8 mouse cellular contexts compared by ENCODE assay signal in the genomic region with DNA sequence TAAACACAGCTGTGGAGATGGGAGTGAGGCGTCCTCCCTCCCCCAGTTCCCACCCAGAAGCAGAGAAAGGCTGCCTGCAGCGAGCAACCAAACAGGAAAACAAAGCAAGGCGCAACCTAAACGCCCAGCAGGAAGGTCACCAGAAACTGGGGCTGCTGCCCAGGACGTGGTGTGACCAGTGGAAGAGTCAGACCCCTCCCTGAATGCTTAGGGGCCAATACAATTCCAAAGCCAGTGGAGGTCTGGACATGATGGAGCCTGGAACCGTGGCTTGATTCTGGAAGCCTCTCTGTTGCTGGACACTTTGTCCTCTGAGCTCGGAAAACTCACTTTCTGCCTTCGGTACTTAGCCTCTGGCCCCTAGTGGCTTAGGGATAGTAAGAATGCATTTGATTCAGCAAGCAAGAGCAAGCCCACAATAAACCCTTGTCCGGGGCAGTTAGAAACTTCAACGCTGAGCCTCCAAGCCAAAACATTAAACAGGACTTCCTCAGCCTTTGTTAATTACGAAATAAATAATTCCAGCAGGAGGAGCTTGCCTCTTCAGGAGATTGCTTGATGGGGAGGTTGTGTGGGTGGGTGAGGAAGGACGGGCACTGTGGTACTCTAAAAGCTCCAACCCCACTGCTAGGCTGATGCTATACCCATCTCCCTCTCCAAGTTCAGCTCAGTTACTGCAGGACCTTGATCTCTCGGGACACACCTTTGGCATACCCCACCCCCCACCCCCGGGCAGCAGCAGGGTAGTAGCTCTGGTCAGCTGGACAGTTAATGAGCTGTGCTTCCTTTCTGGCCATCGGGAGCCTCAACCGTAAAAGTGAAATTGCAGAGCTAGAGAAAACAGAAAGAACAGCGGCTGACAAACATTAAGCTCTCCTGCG. TPM values are rescaled to one million over a fixed set of nuclear protein-coding genes. Genes with fewer than 3 reads are reported as not detected.
DNase-seq lines count a peak whose midpoint lies in the region; ATAC-seq and TF ChIP-seq lines count a peak whose summit lies in the region.

No protein-coding gene starts in this region.

- H3K4me3 ChIP-seq in spleen, adult 2 months (ENCODE audit: extremely low read depth, insufficient read depth, insufficient read length): peak overlapping the region; percentile 10; the same call in 1 of the 2 replicates
- no peak overlapping the region for H3K4me3 ChIP-seq in forebrain, embryonic 12.5 days (replicated peaks)
- peak overlapping the region; percentile 82 for H3K4me3 ChIP-seq in megakaryocyte, embryonic 14.5 days (replicated peaks)

- H3K9me3 ChIP-seq in forebrain, embryonic 12.5 days: no peaks in the 10 kb centered on the region
- peaks cover 1% of the 10 kb centered on the region for H3K9me3 ChIP-seq in megakaryocyte, embryonic 14.5 days

- H3K4me2 ChIP-seq in forebrain, embryonic 12.5 days: peak overlapping the region; percentile 8; the same call in 1 of the 2 replicates

- H3K36me3 ChIP-seq in spleen, adult 2 months (ENCODE audit: control insufficient read depth, insufficient read depth, low read length): no peaks in the 10 kb centered on the region
- no peaks in the 10 kb centered on the region for H3K36me3 ChIP-seq in forebrain, embryonic 12.5 days (replicated peaks)
- no peaks in the 10 kb centered on the region for H3K36me3 ChIP-seq in megakaryocyte, embryonic 14.5 days (replicated peaks; ENCODE audit: low read length)

- no peak for ATAC-seq in forebrain, embryonic 12.5 days (ENCODE audit: low FRiP score)

- no peak for TF ChIP-seq CTCF in spleen, adult 2 months (IDR thresholded peaks at IDR 0.05; ENCODE audit: extremely low read depth, insufficient read depth, insufficient read length, insufficient replicate concordance)

- DNase-seq in spleen, adult 2 months (ENCODE audit: low read depth in 1 of 2, low spot score in 2 of 2): no peak
- no peak for DNase-seq in spleen, adult 12 weeks (ENCODE audit: low spot score)
- peak; percentile 88 for DNase-seq in heart, postnatal 25 days (ENCODE audit: low spot score)
- peak; percentile 73 to 81 for DNase-seq in kidney, postnatal 4 days
- DNase-seq in thymus, postnatal 25 days: no peak
- DNase-seq in cerebellum, adult 11 months: no peak

- peaks cover 3% of the 10 kb centered on the region; the same call in 1 of the 2 replicates for H3K4me1 ChIP-seq in spleen, adult 2 months (ENCODE audit: control insufficient read depth, insufficient read depth, insufficient read length)
- H3K4me1 ChIP-seq in forebrain, embryonic 12.5 days: peaks cover 23% of the 10 kb centered on the region
- H3K4me1 ChIP-seq in megakaryocyte, embryonic 14.5 days: peaks cover 33% of the 10 kb centered on the region

- H3K27me3 ChIP-seq in spleen, adult 2 months (ENCODE audit: control insufficient read depth, insufficient read depth, low read length): no peaks in the 10 kb centered on the region
- H3K27me3 ChIP-seq in forebrain, embryonic 12.5 days: peaks cover 15% of the 10 kb centered on the region
- H3K27me3 ChIP-seq in megakaryocyte, embryonic 14.5 days (replicated peaks): peaks cover 69% of the 10 kb centered on the region

- H3K27ac ChIP-seq in spleen, adult 2 months (ENCODE audit: insufficient read depth, low read length): peak overlapping the region; percentile 52
- 0 out of 2 replicates have a peak overlapping the region, but pooled peaks have one; percentile 25 for H3K27ac ChIP-seq in forebrain, embryonic 12.5 days

- intact Hi-C loops in heart, postnatal 25 days (cut with DNase I): loop anchor here (1.0 kb wide), 1 partner anchor 15 kb away; a partner anchor contains a TSS

- no peak overlapping the region for H3K9ac ChIP-seq in forebrain, embryonic 12.5 days

- WGBS in spleen, adult 2 months: 16% methylated on average over 18 of the region's 18 CpGs
- 13% methylated on average over 18 of the region's 18 CpGs for WGBS in forebrain, embryonic 12.5 days

- no peak for TF ChIP-seq POLR2A in spleen, adult 2 months (IDR thresholded peaks at IDR 0.05; ENCODE audit: low read depth, low read length)

RNA-seq across cellular contexts. Expression of a gene that starts 5.0 kb away (rescaled TPM):
- 28.3 and 30.9 TPM in 2 replicates for polyA plus RNA-seq in spleen, adult 2 months (2012; rRNA removed)
- 11.1 and 12.5 TPM in 2 replicates for polyA plus RNA-seq in forebrain, embryonic 12.5 days (2016; fragmentation: Nextera tagmentation; extraction: Ambion mirVana)
- 10 to 100 TPM; 26.0 to 30.4 TPM for total RNA-seq in heart, postnatal 25 days (2021)
- 0.65 and 2.0 TPM in 2 replicates for polyA plus RNA-seq in megakaryocyte, embryonic 14.5 days (2012; ENCODE audit: insufficient read depth, low replicate concordance)

RNA-seq across cellular contexts. Expression of a gene that starts 14.6 kb away (rescaled TPM):
- 47.6 and 59.7 TPM in 2 replicates for polyA plus RNA-seq in spleen, adult 2 months (2012; rRNA removed)
- 43.7 and 49.6 TPM in 2 replicates for polyA plus RNA-seq in forebrain, embryonic 12.5 days (2016; fragmentation: Nextera tagmentation; extraction: Ambion mirVana)
- 100 to 1,000 TPM in 1 of 2 experiments, 10 to 100 TPM in 1; 80.9 to 123 TPM for total RNA-seq in heart, postnatal 25 days (2021)
- 0.32 TPM in 1 of 2 replicates, not detected in the other for polyA plus RNA-seq in megakaryocyte, embryonic 14.5 days (2012; ENCODE audit: insufficient read depth, low replicate concordance)

RNA-seq across cellular contexts. Expression of a gene that starts 22.3 kb away (rescaled TPM):
- 56.3 and 62.2 TPM in 2 replicates for polyA plus RNA-seq in spleen, adult 2 months (2012; rRNA removed)
- 90.4 and 93.1 TPM in 2 replicates for polyA plus RNA-seq in forebrain, embryonic 12.5 days (2016; fragmentation: Nextera tagmentation; extraction: Ambion mirVana)
- total RNA-seq in heart, postnatal 25 days (2021): 10 to 100 TPM; 78.2 to 85.0 TPM
- 100 and 168 TPM in 2 replicates for polyA plus RNA-seq in megakaryocyte, embryonic 14.5 days (2012; ENCODE audit: insufficient read depth, low replicate concordance)

RNA-seq across cellular contexts. Expression of a gene that starts 29.1 kb away (rescaled TPM):
- polyA plus RNA-seq in spleen, adult 2 months (2012; rRNA removed): 1.9 and 2.2 TPM in 2 replicates
- 5.7 and 7.5 TPM in 2 replicates for polyA plus RNA-seq in forebrain, embryonic 12.5 days (2016; fragmentation: Nextera tagmentation; extraction: Ambion mirVana)
- 10 to 100 TPM in 1 of 2 experiments, 1 to 10 TPM in 1; 9.6 to 14.6 TPM for total RNA-seq in heart, postnatal 25 days (2021)
- polyA plus RNA-seq in megakaryocyte, embryonic 14.5 days (2012; ENCODE audit: insufficient read depth, low replicate concordance): 37.7 and 87.0 TPM in 2 replicates

RNA-seq across cellular contexts. Expression of a gene that starts 47.6 kb away (rescaled TPM):
- polyA plus RNA-seq in spleen, adult 2 months (2012; rRNA removed): 0.06 and 0.19 TPM in 2 replicates
- 1.6 TPM in 2 replicates for polyA plus RNA-seq in forebrain, embryonic 12.5 days (2016; fragmentation: Nextera tagmentation; extraction: Ambion mirVana)
- under 1 TPM; 0.10 to 0.28 TPM for total RNA-seq in heart, postnatal 25 days (2021)
- polyA plus RNA-seq in megakaryocyte, embryonic 14.5 days (2012; ENCODE audit: insufficient read depth, low replicate concordance): not detected in 2 replicates

Comparison
In these comparisons a context has a peak if more than half of its experiments do, and no peak if none do; other contexts are left out.
1. DNase-seq: peak in heart, postnatal 25 days (single experiment) and kidney, postnatal 4 days (2 of 2); none in spleen, adult 2 months (0 of 2), spleen, adult 12 weeks (single experiment), thymus, postnatal 25 days (single experiment) and cerebellum, adult 11 months (single experiment).
2. RNA of a gene that starts 14.6 kb away (polyA plus RNA-seq): 47.6 to 59.7 TPM in spleen, adult 2 months and 43.7 to 49.6 TPM in forebrain, embryonic 12.5 days; 0.32 TPM in megakaryocyte, embryonic 14.5 days; every median in the first group is over 10 times any median in the second.